ENCODE assay signal across 8 mouse cellular contexts in genomic region chr19:6299450-6300267, GRCm38 (mm10). TPM values are rescaled to one million over a fixed set of nuclear protein-coding genes. Genes with fewer than 3 reads are reported as not detected.
DNase-seq lines count a peak whose midpoint lies in the region; ATAC-seq and TF ChIP-seq lines count a peak whose summit lies in the region.

No protein-coding gene starts in this region.

- TF ChIP-seq POLR2A in liver, adult 2 months (IDR thresholded peaks at IDR 0.05; ENCODE audit: extremely low read depth, insufficient read depth, low read length), result no peak

- no peak for ATAC-seq in limb, embryonic 15.5 days (ENCODE audit: insufficient number of reproducible peaks, low FRiP score, low TSS enrichment, low read depth)

- H3K27me3 ChIP-seq in liver, adult 2 months (ENCODE audit: control insufficient read depth, insufficient read depth, low read length), result no peaks in the 10 kb centered on the region
- H3K27me3 ChIP-seq in heart, embryonic 10.5 days (ENCODE audit: insufficient read depth, poor library complexity, severe bottlenecking), result no peaks in the 10 kb centered on the region
- H3K27me3 ChIP-seq in limb, embryonic 15.5 days, result no peaks in the 10 kb centered on the region
- no peaks in the 10 kb centered on the region for H3K27me3 ChIP-seq in splenic B cell, adult 2 months (ENCODE audit: control insufficient read depth, insufficient read depth, low read length, poor library complexity, severe bottlenecking)

- peaks cover 3% of the 10 kb centered on the region; the same call in 1 of the 2 replicates for H3K36me3 ChIP-seq in liver, adult 2 months (ENCODE audit: control insufficient read depth, insufficient read depth, low read length)
- H3K36me3 ChIP-seq in heart, embryonic 10.5 days, result peaks cover 68% of the 10 kb centered on the region
- peaks cover 54% of the 10 kb centered on the region for H3K36me3 ChIP-seq in limb, embryonic 15.5 days
- peaks cover 15% of the 10 kb centered on the region for H3K36me3 ChIP-seq in splenic B cell, adult 2 months (ENCODE audit: control insufficient read depth, insufficient read depth, low read length, poor library complexity, severe bottlenecking)

- no peak overlapping the region for H3K4me3 ChIP-seq in liver, adult 2 months (ENCODE audit: insufficient read depth, low read depth, low read length)
- no peak overlapping the region for H3K4me3 ChIP-seq in heart, embryonic 10.5 days
- H3K4me3 ChIP-seq in limb, embryonic 15.5 days, result no peak overlapping the region

- intact Hi-C loops in left cerebral cortex, postnatal 36 days (cut with DNase I), result no loop called here

- H3K9ac ChIP-seq in liver, adult 2 months (ENCODE audit: low read depth, low read length), result 0 out of 2 replicates have a peak overlapping the region, but pooled peaks have one; percentile 36
- H3K9ac ChIP-seq in limb, embryonic 15.5 days, result no peak overlapping the region

- DNase-seq in liver, adult 2 months (ENCODE audit: extremely low read depth, low read depth, low spot score), result peak; percentile 33
- DNase-seq in liver, result no peak
- DNase-seq in heart, embryonic 10.5 days (ENCODE audit: low spot score), result no peak
- peak; percentile 42 for DNase-seq in splenic B cell, adult 2 months (ENCODE audit: low read depth, low spot score)
- DNase-seq in adrenal gland, postnatal 25 days, result no peak
- DNase-seq in right cerebral cortex, postnatal 25 days, result no peak
- no peak for DNase-seq in left cerebral cortex, postnatal 36 days (ENCODE audit: low spot score in 2 of 2)

- WGBS in liver, adult 2 months, result 72% methylated on average over 7 of the region's 7 CpGs
- WGBS in heart, embryonic 10.5 days, result 70% methylated on average over 7 of the region's 7 CpGs
- WGBS in limb, embryonic 15.5 days, result 67% methylated on average over 7 of the region's 7 CpGs

- H3K27ac ChIP-seq in liver, adult 2 months (replicated peaks; ENCODE audit: insufficient read depth, low read depth, low read length), result peak overlapping the region; percentile 81
- peak overlapping the region; percentile 70 for H3K27ac ChIP-seq in heart, embryonic 10.5 days
- peak overlapping the region; percentile 54 for H3K27ac ChIP-seq in limb, embryonic 15.5 days

- 0 out of 2 replicates have a peak, but pooled peaks have one; percentile 2 for TF ChIP-seq CTCF in liver, adult 2 months (IDR thresholded peaks at IDR 0.05; ENCODE audit: low read depth, low read length)

- peaks cover 4% of the 10 kb centered on the region; the same call in 1 of the 2 replicates for H3K4me1 ChIP-seq in liver, adult 2 months (ENCODE audit: control insufficient read depth, insufficient read depth, low read length)
- peaks cover 35% of the 10 kb centered on the region for H3K4me1 ChIP-seq in heart, embryonic 10.5 days
- H3K4me1 ChIP-seq in limb, embryonic 15.5 days, result peaks cover 30% of the 10 kb centered on the region

- H3K79me2 ChIP-seq in liver, adult 2 months (ENCODE audit: control insufficient read depth, insufficient read depth, low read length), result no peaks in the 10 kb centered on the region

- no peaks in the 10 kb centered on the region for H3K9me3 ChIP-seq in heart, embryonic 10.5 days
- H3K9me3 ChIP-seq in limb, embryonic 15.5 days, result no peaks in the 10 kb centered on the region

- H3K4me2 ChIP-seq in limb, embryonic 15.5 days, result no peak overlapping the region

RNA-seq across cellular contexts. Expression of gene Cdc42bpg, which starts 6.6 kb away (rescaled TPM):
- total RNA-seq in liver, adult 2 months (2014; rRNA removed), result 3.1 and 4.6 TPM in 2 replicates
- 6.7 and 7.3 TPM in 2 replicates for polyA plus RNA-seq in liver, adult 2 months (2012; rRNA removed)
- polyA plus RNA-seq in heart, embryonic 10.5 days (2016; fragmentation: Nextera tagmentation; extraction: Ambion mirVana), result 0.33 and 0.38 TPM in 2 replicates
- polyA plus RNA-seq in limb, embryonic 15.5 days (2015; fragmentation: Nextera tagmentation; extraction: Ambion mirVana), result 1.4 and 2.0 TPM in 2 replicates
- total RNA-seq in adrenal gland, postnatal 25 days (2021), result 22.8 and 34.2 TPM in 2 replicates
- total RNA-seq in left cerebral cortex, postnatal 36 days (2021), result 1 to 10 TPM; 3.3 to 3.4 TPM

RNA-seq across cellular contexts. Expression of gene Ehd1, which starts 23.1 kb away (rescaled TPM):
- total RNA-seq in liver, adult 2 months (2014; rRNA removed), result 25.3 and 29.7 TPM in 2 replicates
- polyA plus RNA-seq in liver, adult 2 months (2012; rRNA removed), result 140 and 154 TPM in 2 replicates
- 89.6 and 101 TPM in 2 replicates for polyA plus RNA-seq in heart, embryonic 10.5 days (2016; fragmentation: Nextera tagmentation; extraction: Ambion mirVana)
- polyA plus RNA-seq in limb, embryonic 15.5 days (2015; fragmentation: Nextera tagmentation; extraction: Ambion mirVana), result 93.6 and 103 TPM in 2 replicates
- total RNA-seq in adrenal gland, postnatal 25 days (2021), result 101 and 126 TPM in 2 replicates
- total RNA-seq in left cerebral cortex, postnatal 36 days (2021), result 10 to 100 TPM; 38.2 to 42.2 TPM

RNA-seq across cellular contexts. Expression of gene Men1, which starts 35.1 kb away (rescaled TPM):
- total RNA-seq in liver, adult 2 months (2014; rRNA removed), result 9.3 and 10.1 TPM in 2 replicates
- 26.6 and 29.4 TPM in 2 replicates for polyA plus RNA-seq in liver, adult 2 months (2012; rRNA removed)
- polyA plus RNA-seq in heart, embryonic 10.5 days (2016; fragmentation: Nextera tagmentation; extraction: Ambion mirVana), result 67.2 and 80.8 TPM in 2 replicates
- 81.5 and 81.7 TPM in 2 replicates for polyA plus RNA-seq in limb, embryonic 15.5 days (2015; fragmentation: Nextera tagmentation; extraction: Ambion mirVana)
- 60.1 and 69.7 TPM in 2 replicates for total RNA-seq in adrenal gland, postnatal 25 days (2021)
- 10 to 100 TPM; 67.5 to 73.7 TPM for total RNA-seq in left cerebral cortex, postnatal 36 days (2021)

RNA-seq across cellular contexts. Expression of gene Map4k2, which starts 41.3 kb away (rescaled TPM):
- 12.8 and 17.1 TPM in 2 replicates for total RNA-seq in liver, adult 2 months (2014; rRNA removed)
- polyA plus RNA-seq in liver, adult 2 months (2012; rRNA removed), result 33.0 and 39.1 TPM in 2 replicates
- polyA plus RNA-seq in heart, embryonic 10.5 days (2016; fragmentation: Nextera tagmentation; extraction: Ambion mirVana), result 12.5 and 15.0 TPM in 2 replicates
- 14.6 and 16.2 TPM in 2 replicates for polyA plus RNA-seq in limb, embryonic 15.5 days (2015; fragmentation: Nextera tagmentation; extraction: Ambion mirVana)
- 44.7 and 56.3 TPM in 2 replicates for total RNA-seq in adrenal gland, postnatal 25 days (2021)
- 100 to 1,000 TPM in 1 of 2 experiments, 10 to 100 TPM in 1; 93.5 to 107 TPM for total RNA-seq in left cerebral cortex, postnatal 36 days (2021)

RNA-seq across cellular contexts. Expression of gene Atg2a, which starts 58.2 kb away (rescaled TPM):
- total RNA-seq in liver, adult 2 months (2014; rRNA removed), result 9.1 and 16.0 TPM in 2 replicates
- 26.8 and 32.3 TPM in 2 replicates for polyA plus RNA-seq in liver, adult 2 months (2012; rRNA removed)
- 10.8 and 11.6 TPM in 2 replicates for polyA plus RNA-seq in heart, embryonic 10.5 days (2016; fragmentation: Nextera tagmentation; extraction: Ambion mirVana)
- 8.6 and 9.0 TPM in 2 replicates for polyA plus RNA-seq in limb, embryonic 15.5 days (2015; fragmentation: Nextera tagmentation; extraction: Ambion mirVana)
- total RNA-seq in adrenal gland, postnatal 25 days (2021), result 33.8 and 47.0 TPM in 2 replicates
- 10 to 100 TPM; 32.3 to 39.4 TPM for total RNA-seq in left cerebral cortex, postnatal 36 days (2021)

Comparison
In these comparisons a context has a peak if more than half of its experiments do, and no peak if none do; other contexts are left out.
1. DNase-seq: peak in liver, adult 2 months (single experiment) and splenic B cell, adult 2 months (single experiment); none in liver (single experiment), heart, embryonic 10.5 days (single experiment), adrenal gland, postnatal 25 days (single experiment), right cerebral cortex, postnatal 25 days (single experiment) and left cerebral cortex, postnatal 36 days (0 of 2).
2. Peak in every context shown above with its lines, with median percentiles within 50 percentile points of each other: H3K27ac ChIP-seq.